Mouse (Mus musculus): Measurements from ENCODE around the gene Aars2. TPM values are rescaled to one million over a fixed set of nuclear protein-coding genes. Genes with fewer than 3 reads are reported as not detected.
A peak's percentile ranks its signal among the peaks of the same experiment; 100 is the strongest.

The Aars2 gene
- polyA plus RNA-seq (2015; fragmentation: Nextera tagmentation; extraction: Ambion mirVana): 8.6 and 9.4 TPM in 2 replicates

DNA sequence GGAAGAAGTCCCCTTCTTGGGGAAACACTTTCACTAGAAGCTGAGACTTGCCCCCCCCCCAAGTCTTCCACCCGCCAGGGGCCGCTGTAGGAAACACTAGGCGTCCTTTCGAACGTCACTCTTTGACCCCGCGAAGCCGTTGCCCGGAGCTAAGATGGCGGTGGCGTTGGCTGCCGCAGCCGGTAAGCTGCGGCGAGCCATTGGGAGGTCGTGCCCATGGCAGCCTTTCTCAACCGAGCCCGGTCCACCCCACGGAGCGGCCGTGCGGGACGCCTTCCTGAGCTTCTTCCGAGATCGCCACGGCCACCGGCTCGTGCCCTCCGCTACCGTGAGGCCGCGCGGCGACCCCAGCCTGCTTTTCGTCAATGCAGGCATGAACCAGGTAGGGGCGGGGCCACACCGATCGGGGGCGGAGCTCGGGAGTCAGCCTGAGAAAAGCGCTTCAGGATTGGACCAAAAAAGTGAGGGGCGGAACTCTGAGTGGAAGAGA lies at the start of gene Aars2:
Gene Aars2, plus strand, starts transcription at position 142 of the 490 bp plus-strand sequence.
- DNase-seq: peak; percentile 91
- peak within 1 kb of the TSS; percentile 76 for H3K4me3 ChIP-seq (replicated peaks)
- peak; percentile 90 for ATAC-seq (ENCODE audit: low read depth)
- H3K36me3 ChIP-seq: peaks cover 26% of the 10 kb centered on the region
- peak within 1 kb of the TSS; percentile 55 for H3K4me2 ChIP-seq
- no peaks in the 10 kb centered on the region for H3K9me3 ChIP-seq (replicated peaks)
- peak within 1 kb of the TSS; percentile 81 for H3K9ac ChIP-seq
- under 1% methylated on average over 42 of the region's 42 CpGs for WGBS (ENCODE audit: insufficient replicate concordance)
- no peaks in the 10 kb centered on the region for H3K27me3 ChIP-seq
- peak within 1 kb of the TSS; percentile 63 for H3K27ac ChIP-seq
- H3K4me1 ChIP-seq (replicated peaks): peaks cover 15% of the 10 kb centered on the region

DNA sequence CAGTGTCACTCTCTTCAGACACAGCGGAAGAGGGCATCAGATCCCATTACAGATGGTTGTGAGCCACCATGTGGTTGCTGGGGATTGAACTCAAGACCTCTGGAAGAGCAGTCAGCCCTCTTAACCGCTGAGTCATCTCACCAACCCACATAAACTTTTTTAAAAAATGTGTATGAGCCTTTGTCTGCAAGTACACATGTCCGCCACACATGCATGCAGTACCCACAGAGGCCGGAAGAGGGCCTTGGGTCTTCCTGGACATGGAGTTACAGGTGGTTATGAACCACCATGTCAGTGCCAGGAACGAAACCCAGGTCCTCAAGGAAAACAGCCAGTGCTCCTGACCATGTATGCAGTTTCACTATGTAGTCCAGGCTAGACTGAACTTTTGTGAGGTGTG lies 49.2 kb upstream of the Aars2 start:
- no peak for DNase-seq
- no peak for ATAC-seq (ENCODE audit: low read depth)

DNA sequence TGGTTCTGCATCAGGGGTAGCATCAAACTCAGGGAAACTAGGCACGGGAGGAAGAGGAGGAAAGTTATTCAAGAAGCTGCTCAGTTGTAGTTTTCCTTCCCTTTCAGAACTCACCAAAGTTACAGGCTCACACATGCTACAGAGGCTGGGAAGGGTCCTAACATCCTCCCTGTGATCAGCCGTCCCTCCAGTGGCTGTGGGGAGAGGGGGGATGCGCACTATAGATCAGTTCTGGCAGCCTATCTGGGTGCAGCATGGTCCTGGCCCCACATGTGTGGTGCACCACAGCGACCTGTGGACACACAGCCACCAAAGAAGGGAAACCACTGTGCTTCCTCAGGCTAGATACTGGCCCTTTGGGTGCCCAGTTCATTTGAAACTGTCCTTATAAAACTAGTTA lies 48.1 kb upstream of the Aars2 start:
- no peaks in the 10 kb centered on the region for H3K9me3 ChIP-seq (replicated peaks)
- H3K4me3 ChIP-seq (replicated peaks): no peak overlapping the region
- H3K36me3 ChIP-seq: no peaks in the 10 kb centered on the region
- WGBS (ENCODE audit: insufficient replicate concordance): 62% methylated on average over 4 of the region's 4 CpGs
- no peaks in the 10 kb centered on the region for H3K27me3 ChIP-seq
- ATAC-seq (ENCODE audit: low read depth) (no peak), DNase-seq (no peak)
- H3K9ac ChIP-seq: no peak overlapping the region
- no peak overlapping the region for H3K4me2 ChIP-seq
- H3K27ac ChIP-seq: no peak overlapping the region
- no peaks in the 10 kb centered on the region for H3K4me1 ChIP-seq (replicated peaks)

More for the DNA sequence above, 49.2 kb upstream of the Aars2 start:
- H3K4me3 ChIP-seq (replicated peaks): no peak overlapping the region
- no peak overlapping the region for H3K9ac ChIP-seq
- no peak overlapping the region for H3K4me2 ChIP-seq
- H3K27me3 ChIP-seq: no peaks in the 10 kb centered on the region
- H3K27ac ChIP-seq: no peak overlapping the region
- no peaks in the 10 kb centered on the region for H3K4me1 ChIP-seq (replicated peaks)
- H3K9me3 ChIP-seq (replicated peaks): no peaks in the 10 kb centered on the region
- no peaks in the 10 kb centered on the region for H3K36me3 ChIP-seq
- 70% methylated on average over 5 of the region's 5 CpGs for WGBS (ENCODE audit: insufficient replicate concordance)

DNA sequence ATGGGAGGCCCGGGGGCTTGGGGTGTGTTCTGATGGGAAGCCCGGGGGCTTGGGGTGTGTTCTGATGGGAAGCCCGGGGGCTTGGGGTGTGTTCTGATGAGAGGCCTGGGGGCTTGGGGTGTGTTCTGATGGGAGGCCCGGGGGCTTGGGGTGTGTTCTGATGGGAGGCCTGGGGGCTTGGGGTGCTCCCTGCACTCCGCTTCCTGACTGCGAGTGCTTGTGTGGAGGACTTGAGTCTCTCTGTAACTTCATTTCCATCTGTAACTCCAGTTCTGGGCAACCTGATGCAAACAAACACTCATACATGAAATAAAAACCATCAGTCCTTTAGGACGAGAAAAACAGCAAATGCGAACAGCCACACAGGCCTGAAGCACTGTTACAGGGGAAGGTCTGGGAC lies 47.6 kb upstream of the Aars2 start:
- Histone ChIP-seq H3K27ac (no peak overlapping the region), H3K9ac (no peak overlapping the region), H3K4me3 (replicated peaks) (no peak overlapping the region), H3K9me3 (replicated peaks) (no peaks in the 10 kb centered on the region), H3K4me2 (no peak overlapping the region), H3K36me3 (no peaks in the 10 kb centered on the region), H3K27me3 (no peaks in the 10 kb centered on the region), H3K4me1 (replicated peaks) (no peaks in the 10 kb centered on the region)
- ATAC-seq (ENCODE audit: low read depth): no peak
- WGBS (ENCODE audit: insufficient replicate concordance): 73% methylated on average over 8 of the region's 8 CpGs
- no peak for DNase-seq

DNA sequence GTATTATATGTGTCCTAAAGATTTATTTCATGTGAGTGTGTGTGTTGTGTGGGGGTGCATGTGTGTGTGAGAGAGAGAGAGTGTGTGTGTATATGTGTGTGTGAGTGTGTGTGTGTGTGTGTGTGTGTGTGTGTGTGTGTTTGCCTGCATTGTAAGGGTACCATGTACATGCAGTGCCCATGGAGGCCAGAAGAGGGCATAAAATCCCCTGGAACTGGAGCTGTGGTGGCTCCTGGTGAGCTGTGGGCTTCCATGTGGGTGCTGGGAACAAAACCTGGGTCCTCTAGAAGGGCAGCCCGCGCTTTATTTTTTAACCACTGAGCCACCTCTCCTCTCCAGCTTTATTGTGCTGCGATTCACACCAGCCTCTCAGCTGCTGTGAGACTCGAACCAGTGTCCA lies 44.1 kb upstream of the Aars2 start:
- Histone ChIP-seq H3K9ac (no peak overlapping the region), H3K27ac (no peak overlapping the region), H3K4me3 (replicated peaks) (no peak overlapping the region), H3K36me3 (no peaks in the 10 kb centered on the region), H3K9me3 (replicated peaks) (no peaks in the 10 kb centered on the region; the same call in 1 of the 2 replicates), H3K4me1 (replicated peaks) (no peaks in the 10 kb centered on the region), H3K4me2 (no peak overlapping the region), H3K27me3 (no peaks in the 10 kb centered on the region)
- 82% methylated on average over 4 of the region's 4 CpGs for WGBS (ENCODE audit: insufficient replicate concordance)
- DNase-seq (no peak), ATAC-seq (ENCODE audit: low read depth) (no peak)

DNA sequence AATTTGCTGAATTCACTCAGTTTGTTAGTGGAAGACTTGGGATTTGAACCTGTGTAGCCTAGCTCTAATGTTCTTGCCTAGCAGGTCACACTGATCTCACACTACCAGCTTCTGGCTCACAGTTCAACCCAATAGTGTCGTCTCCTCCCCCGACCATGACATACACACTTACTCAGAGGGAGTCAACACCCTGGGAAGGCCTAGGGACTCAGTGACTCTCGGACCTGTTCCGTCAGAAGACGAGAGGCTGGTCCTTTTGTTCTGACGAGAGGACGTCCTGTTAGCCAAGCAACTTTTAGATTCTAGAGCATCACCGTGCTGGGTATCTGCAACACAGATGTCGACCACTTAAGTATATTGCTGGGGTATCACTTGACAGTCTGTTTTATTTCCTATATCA lies 42.4 kb upstream of the Aars2 start:
- no peaks in the 10 kb centered on the region for H3K36me3 ChIP-seq
- H3K4me2 ChIP-seq: no peak overlapping the region
- DNase-seq (no peak), ATAC-seq (ENCODE audit: low read depth) (no peak)
- H3K4me3 ChIP-seq (replicated peaks): no peak overlapping the region
- no peak overlapping the region for H3K27ac ChIP-seq
- peaks cover 4% of the 10 kb centered on the region for H3K9me3 ChIP-seq (replicated peaks)
- H3K27me3 ChIP-seq: no peaks in the 10 kb centered on the region
- WGBS (ENCODE audit: insufficient replicate concordance): 76% methylated on average over 9 of the region's 9 CpGs
- no peak overlapping the region for H3K9ac ChIP-seq
- no peaks in the 10 kb centered on the region for H3K4me1 ChIP-seq (replicated peaks)

- H3K4me3 ChIP-seq (replicated peaks): no peak overlapping the region
- no peak overlapping the region for H3K9ac ChIP-seq
- no peaks in the 10 kb centered on the region for H3K4me1 ChIP-seq (replicated peaks)
- no peaks in the 10 kb centered on the region for H3K36me3 ChIP-seq
- H3K9me3 ChIP-seq (replicated peaks): peaks cover 4% of the 10 kb centered on the region
- ATAC-seq (ENCODE audit: low read depth): no peak
- no peak overlapping the region for H3K4me2 ChIP-seq
- 57% methylated on average over 2 of the region's 2 CpGs for WGBS (ENCODE audit: insufficient replicate concordance)
- no peak overlapping the region for H3K27ac ChIP-seq
- H3K27me3 ChIP-seq: no peaks in the 10 kb centered on the region
- no peak for DNase-seq
Observed at GRCm38 (mm10) chr17:45466701-45467100, 39.9 kb upstream of the Aars2 start.

DNA sequence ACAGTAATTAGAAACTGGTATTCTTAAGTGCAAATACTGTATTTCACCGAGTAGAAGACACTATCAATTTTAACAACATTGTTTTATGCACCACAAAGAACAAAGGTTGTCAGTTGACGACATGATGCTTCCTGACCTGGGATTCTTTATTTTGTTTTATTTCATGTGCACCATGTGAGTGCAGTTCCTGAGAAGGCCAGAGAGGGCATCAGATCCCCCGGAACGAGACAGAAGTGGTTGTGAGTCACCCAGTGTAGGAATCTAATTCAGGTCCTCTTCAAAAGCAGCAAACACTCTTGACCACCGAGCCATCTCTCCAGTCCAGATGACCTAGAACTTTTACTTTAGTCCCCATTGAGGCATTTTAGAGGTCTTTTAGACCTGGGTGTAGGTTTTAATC lies 38.3 kb upstream of the Aars2 start:
- H3K9me3 ChIP-seq (replicated peaks): peaks cover 4% of the 10 kb centered on the region
- H3K4me3 ChIP-seq (replicated peaks): no peak overlapping the region
- H3K4me2 ChIP-seq: no peak overlapping the region
- H3K4me1 ChIP-seq (replicated peaks): no peaks in the 10 kb centered on the region
- WGBS (ENCODE audit: insufficient replicate concordance): 59% methylated on average over 5 of the region's 5 CpGs
- ATAC-seq (ENCODE audit: low read depth) (no peak), DNase-seq (no peak)
- no peak overlapping the region for H3K27ac ChIP-seq
- H3K27me3 ChIP-seq: peaks cover 2% of the 10 kb centered on the region; the same call in 1 of the 2 replicates
- no peak overlapping the region for H3K9ac ChIP-seq
- H3K36me3 ChIP-seq: no peaks in the 10 kb centered on the region

DNA sequence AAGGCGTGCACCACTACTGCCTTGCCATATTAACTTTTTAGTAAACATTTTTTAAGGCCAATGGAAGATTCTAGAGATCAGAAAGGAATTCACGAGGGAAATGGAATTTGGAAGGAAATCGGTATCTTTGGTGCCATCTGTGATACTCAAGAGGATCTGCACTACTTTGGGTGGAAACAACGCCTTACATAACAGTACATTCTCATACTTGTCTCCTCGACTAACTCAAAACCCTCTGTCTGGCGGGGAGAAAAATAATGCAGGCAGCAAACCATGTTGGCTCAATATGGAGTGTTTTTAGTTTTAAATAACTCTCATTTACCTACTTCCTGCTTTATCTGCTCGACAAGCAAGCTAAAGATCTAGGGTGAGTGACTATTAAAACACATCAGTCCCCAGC lies 35.9 kb upstream of the Aars2 start:
- Histone ChIP-seq H3K36me3 (no peaks in the 10 kb centered on the region), H3K9ac (no peak overlapping the region), H3K27me3 (peaks cover 26% of the 10 kb centered on the region), H3K27ac (no peak overlapping the region), H3K4me1 (replicated peaks) (peaks cover 10% of the 10 kb centered on the region), H3K9me3 (replicated peaks) (peaks cover 4% of the 10 kb centered on the region), H3K4me3 (replicated peaks) (no peak overlapping the region), H3K4me2 (no peak overlapping the region)
- WGBS (ENCODE audit: insufficient replicate concordance): 60% methylated on average over 7 of the region's 7 CpGs
- DNase-seq (no peak), ATAC-seq (ENCODE audit: low read depth) (no peak)

DNA sequence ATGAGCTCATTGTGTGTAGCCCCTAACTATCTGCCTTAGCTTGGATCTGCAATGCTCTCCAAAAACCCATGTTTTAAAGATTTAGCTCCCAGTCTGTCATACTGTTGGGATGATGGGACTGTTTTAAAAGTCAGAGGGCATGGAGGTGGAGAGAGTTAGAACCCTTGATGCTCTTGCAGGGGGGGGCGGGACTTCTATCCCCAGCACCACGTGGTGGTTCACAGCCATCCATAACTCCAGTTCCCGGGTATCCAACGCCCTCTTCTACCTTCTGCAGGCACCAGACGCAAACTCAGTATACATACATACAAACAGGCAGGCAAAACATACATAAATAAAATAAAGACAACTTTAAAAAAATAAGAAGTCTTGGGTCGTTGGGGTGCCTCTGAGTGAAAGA lies 33.0 kb upstream of the Aars2 start:
- WGBS (ENCODE audit: insufficient replicate concordance): 59% methylated on average over 6 of the region's 6 CpGs
- Histone ChIP-seq H3K9me3 (replicated peaks) (no peaks in the 10 kb centered on the region), H3K4me1 (replicated peaks) (peaks cover 13% of the 10 kb centered on the region), H3K36me3 (no peaks in the 10 kb centered on the region), H3K4me2 (no peak overlapping the region), H3K27ac (no peak overlapping the region), H3K4me3 (replicated peaks) (no peak overlapping the region), H3K9ac (no peak overlapping the region), H3K27me3 (peaks cover 50% of the 10 kb centered on the region)
- DNase-seq (no peak), ATAC-seq (ENCODE audit: low read depth) (no peak)

DNA sequence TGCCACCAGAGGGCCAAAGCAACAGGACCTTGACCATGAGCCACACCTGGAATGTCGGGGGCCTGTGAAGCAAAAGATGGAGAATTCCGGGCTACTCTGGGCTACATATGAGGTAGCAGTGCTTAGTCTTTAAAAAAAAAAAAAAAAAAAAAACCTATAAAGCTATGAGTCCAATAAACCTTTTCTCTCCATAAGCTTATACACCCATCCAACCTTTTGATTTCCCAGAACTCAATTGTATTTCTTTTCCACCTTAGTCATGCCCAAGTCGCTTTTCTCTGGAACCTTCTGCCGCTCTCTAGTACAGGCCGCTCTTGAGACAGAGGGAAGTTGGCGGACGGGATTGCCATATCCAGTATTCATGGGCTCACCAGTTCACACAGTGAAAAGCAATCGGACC lies 32.5 kb upstream of the Aars2 start:
- H3K9ac ChIP-seq: no peak overlapping the region
- no peak overlapping the region for H3K27ac ChIP-seq
- no peaks in the 10 kb centered on the region for H3K9me3 ChIP-seq (replicated peaks)
- H3K27me3 ChIP-seq: peaks cover 50% of the 10 kb centered on the region
- WGBS (ENCODE audit: insufficient replicate concordance): 59% methylated on average over 8 of the region's 8 CpGs
- peaks cover 13% of the 10 kb centered on the region for H3K4me1 ChIP-seq (replicated peaks)
- DNase-seq (no peak), ATAC-seq (ENCODE audit: low read depth) (no peak)
- peak overlapping the region; percentile 42; the same call in 1 of the 2 replicates for H3K4me3 ChIP-seq (replicated peaks)
- H3K36me3 ChIP-seq: no peaks in the 10 kb centered on the region
- H3K4me2 ChIP-seq: peak overlapping the region; percentile 59; the same call in 1 of the 2 replicates

DNA sequence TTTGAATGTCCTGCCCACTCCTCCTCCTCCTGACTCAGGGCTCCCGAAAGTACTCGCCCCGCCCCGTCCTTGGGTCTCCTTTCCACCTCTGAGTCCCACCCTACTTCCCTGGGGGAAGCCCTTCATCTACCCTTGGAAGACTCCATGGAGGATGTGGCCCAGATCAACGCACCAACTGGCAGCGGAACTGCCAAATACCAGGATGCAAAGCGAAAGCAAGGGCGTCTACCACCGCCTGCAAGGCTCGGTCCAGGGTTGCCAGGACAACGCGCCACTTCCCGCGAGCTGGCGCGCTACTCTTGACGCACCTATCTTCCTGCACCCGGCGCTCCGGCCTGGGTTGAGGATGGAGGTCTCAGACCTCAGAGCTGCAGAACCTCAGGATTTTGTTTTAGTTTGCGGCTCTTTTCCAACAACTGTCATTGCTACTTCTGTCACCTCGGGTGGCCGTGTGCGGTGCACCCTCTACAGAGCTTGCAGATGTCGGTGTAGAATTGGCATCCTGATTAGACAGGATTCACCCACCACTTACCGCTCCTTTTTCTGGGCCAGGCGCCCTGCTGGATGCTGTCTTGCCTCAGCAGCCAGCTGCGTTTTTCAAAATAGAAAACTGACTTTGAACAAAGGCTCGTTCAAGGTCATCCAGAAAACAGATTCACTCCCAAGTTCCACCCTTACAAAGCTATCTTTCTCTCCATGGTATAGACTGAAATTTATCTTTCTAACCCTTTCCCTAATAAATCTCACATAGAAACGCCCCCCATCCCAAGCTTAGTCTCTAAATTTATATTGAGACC lies 31.8 kb upstream of the Aars2 start, which contains the start of gene Spats1:
Gene Spats1, minus strand, starts transcription at position 747 of the 797 bp plus-strand sequence.
- 5% methylated on average over 30 of the region's 30 CpGs for WGBS (ENCODE audit: insufficient replicate concordance)
- ATAC-seq (ENCODE audit: low read depth) (no peak), DNase-seq (no peak)
- Histone ChIP-seq H3K4me3 (replicated peaks) (peak within 1 kb of the TSS; percentile 42), H3K36me3 (no peaks in the 10 kb centered on the region), H3K9me3 (replicated peaks) (no peaks in the 10 kb centered on the region), H3K4me2 (peak within 1 kb of the TSS; percentile 59), H3K27me3 (peaks cover 50% of the 10 kb centered on the region), H3K9ac (no peak within 1 kb of the TSS), H3K4me1 (replicated peaks) (peaks cover 13% of the 10 kb centered on the region), H3K27ac (no peak within 1 kb of the TSS)

Measured in liver, embryonic 13.5 days (tissue).